Mouse (Mus musculus) kidney, adult 2 months (tissue): ENCODE measurements around the gene Mafg. TPM values are rescaled to one million over a fixed set of nuclear protein-coding genes. Genes with fewer than 3 reads are reported as not detected.

Experiments used
- DNase-seq: peaks from one replicate; pipeline ENCODE4 v3.0.0; 2021
- H3K27ac ChIP-seq: fragments of 200-500 bp; 2 replicates; pipeline ENCODE4 v1.5.1; 2012; ENCODE audit warnings: low read depth, low read length, control low read depth, inconsistent platforms; ENCODE audit not compliant: insufficient read depth
- H3K27me3 ChIP-seq: fragments of 200-500 bp; replicated peaks from 2 replicates; pipeline ENCODE4 v1.6.1; 2012; ENCODE audit warnings: mild to moderate bottlenecking, moderate library complexity, low read length, inconsistent platforms; ENCODE audit not compliant: control insufficient read depth, insufficient read depth
- H3K36me3 ChIP-seq: fragments of 200-500 bp; 2 replicates; pipeline ENCODE4 v1.6.1; 2012; ENCODE audit warnings: mild to moderate bottlenecking, moderate library complexity, low read length, inconsistent platforms; ENCODE audit not compliant: control insufficient read depth, insufficient read depth
- H3K4me1 ChIP-seq: fragments of 200-500 bp; 2 replicates; pipeline ENCODE4 v1.6.1; 2011; ENCODE audit warnings: low read length; ENCODE audit not compliant: control insufficient read depth, insufficient read depth
- H3K4me3 ChIP-seq: fragments of 200-500 bp; 2 replicates; pipeline ENCODE4 v1.5.1; 2011; ENCODE audit warnings: mild to moderate bottlenecking, low read depth, low read length, control low read depth; ENCODE audit not compliant: insufficient read depth
- CTCF ChIP-seq: fragments of 200-500 bp; conservative IDR thresholded peaks from 2 replicates; pipeline ENCODE4 v1.5.1; 2011; ENCODE audit warnings: low read depth, mild to moderate bottlenecking, control low read depth, low read length, moderate library complexity, mixed read lengths; ENCODE audit not compliant: insufficient read depth, insufficient read length
- POLR2A ChIP-seq: fragments of 200-500 bp; IDR thresholded peaks from one replicate; pipeline ENCODE4 v1.6.1; 2011; ENCODE audit warnings: low read depth, low read length, control low read depth
- WGBS: fragments of 180-500 bp; shearing (Covaris S2); methylation state at CpG from one replicate; pipeline ENCODE4 v1.1.7; 2018; 5-methylcytosine and 5-hydroxymethylcytosine counted together
- polyA plus RNA-seq: library from polyadenylated mRNA; depleted of rRNA; stranded (reverse); fragments of >200 nt; gene quantifications from 2 replicates; pipeline ENCODE4 v1.2.3, GENCODE M21; 2012

The Mafg gene
- polyA plus RNA-seq, 1 experiment = 62.2 TPM

DNA sequence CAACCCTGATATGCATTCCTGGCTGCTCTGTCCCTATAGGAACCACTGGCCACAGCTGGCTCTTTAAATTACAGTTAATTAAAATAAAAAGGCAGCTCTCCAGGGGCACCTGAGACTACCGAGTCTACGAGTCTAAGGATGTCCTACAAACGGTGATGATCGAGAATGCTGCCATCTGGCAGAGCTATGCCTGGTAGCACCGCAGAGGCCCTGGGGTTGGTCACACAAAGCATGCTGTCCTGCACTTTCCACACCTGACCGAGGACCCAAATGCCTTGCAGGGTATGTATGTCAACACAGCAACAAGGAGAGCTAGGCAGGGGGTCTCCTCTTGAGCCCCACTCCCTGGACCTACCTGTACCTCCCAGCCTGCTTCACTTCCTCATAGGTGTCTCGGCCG is 19.4 kb downstream of the Mafg start:
- Histone ChIP-seq H3K36me3 (peaks cover 6% of the 10 kb centered on the region; the same call in 1 of the 2 replicates), H3K27ac (no peak overlapping the region)
- WGBS = 81% methylated on average over 8 of the region's 8 CpGs

DNA sequence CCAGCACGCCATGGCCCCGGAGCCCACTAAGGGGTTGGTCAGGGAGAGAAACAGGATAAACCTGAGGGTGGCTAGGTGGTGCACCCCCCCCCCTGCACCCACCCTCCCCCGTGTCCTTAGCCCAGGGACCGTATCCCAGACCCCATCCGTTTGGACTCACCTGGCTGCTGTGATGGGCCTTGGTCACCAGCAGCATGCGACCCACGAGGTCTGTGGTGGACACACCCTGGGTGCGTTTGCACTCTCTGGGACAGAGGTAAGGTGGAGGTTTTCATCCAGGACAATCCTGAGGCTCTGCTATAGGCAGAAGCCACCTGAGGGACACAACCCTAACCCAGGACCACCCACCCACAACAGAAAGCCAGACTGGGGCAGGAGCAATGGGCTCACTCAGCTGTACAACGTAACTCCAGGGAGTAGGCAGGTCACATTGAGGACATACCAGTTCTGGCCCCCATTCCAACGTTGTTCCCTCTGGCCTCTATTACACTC is 19.9 kb downstream of the Mafg start:
- TF ChIP-seq POLR2A (no peak), CTCF (no peak)
- no peak overlapping the region for H3K4me3 ChIP-seq
- H3K27me3 ChIP-seq = no peaks in the 10 kb centered on the region
- peaks cover 5% of the 10 kb centered on the region; the same call in 1 of the 2 replicates for H3K36me3 ChIP-seq
- 80% methylated on average over 10 of the region's 10 CpGs for WGBS
- peaks cover 19% of the 10 kb centered on the region for H3K4me1 ChIP-seq
- no peak overlapping the region for H3K27ac ChIP-seq
- DNase-seq = no peak

More for the DNA sequence above, 19.4 kb downstream of the Mafg start:
- Histone ChIP-seq H3K27me3 (no peaks in the 10 kb centered on the region), H3K4me3 (no peak overlapping the region), H3K4me1 (peaks cover 15% of the 10 kb centered on the region)
- TF ChIP-seq CTCF (no peak), POLR2A (no peak)
- DNase-seq = no peak

DNA sequence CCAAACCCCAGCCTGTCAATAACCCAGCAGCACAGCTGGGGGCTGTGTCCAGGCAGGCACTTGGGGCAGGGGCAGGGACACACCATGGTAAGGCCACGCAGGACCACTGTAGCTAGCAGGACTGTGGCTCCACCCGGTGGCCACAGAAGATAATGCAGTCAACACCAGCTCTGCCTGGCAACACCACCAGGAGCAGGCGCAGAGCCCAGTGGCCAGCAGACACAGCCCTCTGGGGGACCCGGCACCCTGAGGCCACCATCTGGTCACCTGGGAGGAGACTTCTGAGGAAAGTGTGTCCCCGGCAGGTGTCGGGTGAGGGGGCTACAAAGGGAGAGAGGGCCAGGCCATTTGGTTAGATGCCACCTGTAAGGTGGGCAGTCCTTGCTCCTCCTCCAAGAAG is 20.6 kb downstream of the Mafg start:
- no peak overlapping the region for H3K27ac ChIP-seq
- 26% methylated on average over 6 of the region's 6 CpGs for WGBS
- H3K4me1 ChIP-seq = peaks cover 15% of the 10 kb centered on the region
- peak; percentile 79 for DNase-seq
- TF ChIP-seq POLR2A (no peak), CTCF (peak; percentile 84)
- H3K4me3 ChIP-seq = no peak overlapping the region
- no peaks in the 10 kb centered on the region for H3K27me3 ChIP-seq
- H3K36me3 ChIP-seq = peaks cover 3% of the 10 kb centered on the region; the same call in 1 of the 2 replicates

DNA sequence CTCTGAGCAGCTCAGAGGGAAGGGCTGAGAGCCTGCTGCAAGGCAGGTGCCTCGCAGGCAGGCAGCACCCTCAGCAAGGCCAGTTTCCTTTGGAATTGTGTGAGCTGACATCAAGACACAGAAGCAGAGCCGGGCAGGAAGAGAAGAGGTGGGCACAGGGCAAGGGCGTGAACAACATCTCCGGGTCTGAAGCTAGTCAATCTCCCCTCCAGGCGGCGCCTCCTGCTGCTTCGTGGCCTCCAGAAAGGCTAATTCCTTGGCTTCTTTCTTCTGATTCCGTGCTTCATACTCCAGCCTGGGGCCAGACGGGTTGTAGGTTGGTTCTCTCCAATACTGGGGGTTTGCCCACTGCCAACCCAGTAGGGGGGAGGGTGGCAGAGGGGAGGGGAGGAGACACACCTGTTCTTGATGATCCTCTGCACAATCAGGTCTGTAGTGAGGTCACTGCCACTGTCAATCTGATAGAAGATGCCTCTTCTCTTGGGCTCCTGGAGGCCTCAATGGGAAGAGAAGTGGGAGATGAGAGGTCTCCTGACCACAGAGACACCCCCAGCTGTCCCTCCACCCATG is 22.8 kb downstream of the Mafg start:
- Histone ChIP-seq H3K36me3 (peaks cover 3% of the 10 kb centered on the region; the same call in 1 of the 2 replicates), H3K27me3 (no peaks in the 10 kb centered on the region), H3K4me1 (peaks cover 5% of the 10 kb centered on the region), H3K27ac (no peak overlapping the region), H3K4me3 (no peak overlapping the region)
- DNase-seq = no peak
- WGBS = 80% methylated on average over 9 of the region's 9 CpGs
- TF ChIP-seq POLR2A (no peak), CTCF (no peak)

DNA sequence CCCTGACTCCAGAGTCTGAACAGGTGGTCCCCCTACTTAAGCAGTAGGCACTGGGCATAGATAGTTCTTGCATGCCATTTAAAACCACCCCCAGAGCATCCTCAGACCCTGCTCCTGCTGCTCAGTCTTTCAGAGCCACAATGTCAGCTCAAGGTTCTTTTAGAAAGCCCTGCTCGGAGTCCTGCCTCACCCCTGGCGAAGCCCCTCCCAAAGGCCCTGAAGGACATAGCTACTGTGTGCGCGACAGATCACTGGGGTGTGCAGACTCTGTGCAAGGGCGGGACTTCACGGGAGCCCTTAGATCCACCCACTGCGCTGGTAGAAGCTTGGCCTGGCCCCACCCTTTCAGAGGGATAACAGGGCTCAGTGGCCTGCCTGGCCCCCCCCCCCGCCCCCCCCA is 24.1 kb downstream of the Mafg start:
- TF ChIP-seq CTCF = peak; percentile 3; the same call in 1 of the 2 replicates
- TF ChIP-seq POLR2A = no peak
- no peak overlapping the region for H3K4me3 ChIP-seq
- no peaks in the 10 kb centered on the region for H3K27me3 ChIP-seq
- H3K4me1 ChIP-seq = peaks cover 5% of the 10 kb centered on the region; the same call in 1 of the 2 replicates
- DNase-seq = peak; percentile 73
- 40% methylated on average over 8 of the region's 8 CpGs for WGBS
- H3K36me3 ChIP-seq = peaks cover 3% of the 10 kb centered on the region; the same call in 1 of the 2 replicates
- H3K27ac ChIP-seq = peak overlapping the region; percentile 61

DNA sequence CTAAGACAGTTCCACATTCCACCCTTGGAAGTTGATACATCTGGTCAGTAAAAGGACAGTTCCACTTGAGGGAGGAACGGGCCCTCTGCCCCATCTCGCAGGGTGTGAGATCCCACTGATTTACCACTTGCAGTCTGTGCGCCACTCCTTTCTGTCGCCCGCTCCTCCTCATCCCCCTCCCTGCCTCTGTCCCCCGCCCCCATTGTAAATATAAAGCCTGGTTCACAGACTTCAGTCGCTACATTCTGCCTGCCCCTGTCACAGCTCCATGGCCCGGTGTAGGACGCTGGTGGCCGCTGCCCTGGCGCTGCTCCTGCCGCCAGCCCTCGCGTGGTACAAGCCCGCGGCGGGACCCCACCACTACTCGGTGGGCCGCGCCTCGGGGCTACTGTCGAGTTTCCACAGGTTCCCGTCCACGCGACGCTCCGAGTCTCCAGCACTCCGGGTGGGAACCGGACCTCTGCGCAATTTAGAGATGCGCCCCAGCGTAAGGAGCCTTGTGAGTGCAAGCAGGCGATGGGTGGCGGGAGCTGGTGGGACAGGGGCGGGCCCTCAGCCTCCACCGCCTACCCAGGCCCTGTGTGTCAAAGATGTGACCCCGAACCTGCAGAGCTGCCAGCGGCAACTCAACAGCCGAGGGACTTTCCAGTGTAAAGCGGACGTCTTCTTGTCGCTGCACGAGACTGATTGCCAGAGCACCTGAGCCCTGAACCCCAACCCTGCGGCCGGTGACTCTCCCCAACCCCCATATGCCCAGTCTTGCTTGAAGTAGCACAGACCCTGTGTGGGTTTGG is 25.0 kb downstream of the Mafg start, which contains the start of gene Npb:
TSS of gene Npb (plus strand) at position 237 of the 794 bp plus-strand sequence.
- Histone ChIP-seq H3K36me3 (peaks cover 3% of the 10 kb centered on the region; the same call in 1 of the 2 replicates), H3K27ac (peak within 1 kb of the TSS; percentile 61), H3K4me3 (no peak within 1 kb of the TSS), H3K4me1 (peaks cover 5% of the 10 kb centered on the region; the same call in 1 of the 2 replicates), H3K27me3 (no peaks in the 10 kb centered on the region)
- no peak for TF ChIP-seq POLR2A
- TF ChIP-seq CTCF = no peak
- 19% methylated on average over 45 of the region's 45 CpGs for WGBS
- DNase-seq = no peak

DNA sequence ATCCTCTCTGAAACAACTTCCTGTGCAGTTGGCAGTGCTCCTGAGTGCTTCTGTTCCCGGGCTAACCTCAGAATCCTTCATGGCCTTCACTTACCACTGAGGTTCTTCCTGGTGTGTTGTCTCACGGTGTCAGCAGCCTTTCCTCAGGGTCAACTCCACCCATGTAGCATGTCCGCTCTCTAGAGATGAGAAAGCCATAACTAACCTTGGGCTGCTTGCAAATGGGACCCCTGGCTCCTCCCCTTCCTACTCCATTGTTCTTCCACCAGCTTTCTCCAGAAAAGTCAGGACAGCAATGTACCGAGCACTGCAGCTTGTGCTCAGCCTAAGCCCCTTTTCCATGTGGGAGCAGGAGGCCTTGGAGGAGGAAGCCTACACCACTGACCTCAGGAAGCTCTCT is 26.6 kb downstream of the Mafg start:
- TF ChIP-seq POLR2A (no peak), CTCF (no peak)
- H3K4me3 ChIP-seq = no peak overlapping the region
- WGBS = 63% methylated on average over 4 of the region's 4 CpGs
- H3K4me1 ChIP-seq = peaks cover 5% of the 10 kb centered on the region; the same call in 1 of the 2 replicates
- H3K36me3 ChIP-seq = no peaks in the 10 kb centered on the region
- no peak for DNase-seq
- no peak overlapping the region for H3K27ac ChIP-seq
- no peaks in the 10 kb centered on the region for H3K27me3 ChIP-seq
